Mouse (Mus musculus) stomach, postnatal 0 days (tissue): ENCODE results near the gene Lias.

ENCODE experiments used
- CTCF ChIP-seq: IDR thresholded peaks from 2 replicates; pipeline ENCODE4 v1.5.1; 2016; ENCODE audit warnings: antibody characterized with exemption, low read depth, mild to moderate bottlenecking, moderate library complexity
- EP300 ChIP-seq: optimal IDR thresholded peaks from 2 replicates; pipeline ENCODE3; 2016; ENCODE audit warnings: antibody characterized with exemption

DNA sequence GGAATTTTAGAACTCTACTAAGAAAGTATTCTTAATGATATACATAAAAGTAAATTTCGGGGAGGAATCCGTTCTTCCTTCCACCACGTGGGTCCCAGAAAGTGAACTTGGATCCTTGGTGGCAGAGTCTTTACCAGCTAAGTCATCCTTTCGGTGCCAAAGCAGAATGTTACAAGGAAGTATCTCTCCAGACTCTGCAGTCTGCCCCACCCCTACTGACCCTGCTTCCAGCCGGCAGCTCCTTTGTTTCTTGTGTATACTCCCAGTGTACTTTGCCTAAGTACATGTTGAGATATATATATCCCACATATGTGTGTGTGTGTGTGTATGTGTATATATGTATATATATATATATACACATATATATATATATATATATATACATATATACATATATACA is 38.1 kb downstream of the Lias start:
- TF ChIP-seq CTCF, result no peak
- TF ChIP-seq EP300, result no peak
